Mouse (Mus musculus) forebrain, embryonic 16.5 days (tissue): Measurements from ENCODE around the gene Vangl1. TPM values are rescaled to one million over a fixed set of nuclear protein-coding genes. Genes with fewer than 3 reads are reported as not detected.
"Not testable (repeated sequence)": the region's sequence is repeated elsewhere in the genome, so short reads cannot be mapped to it uniquely, and the experiment has no call there.

ENCODE experiments used
- ATAC-seq: fragments of 200-750 bp; cut with Nextera tagmentation; 2 replicates; pipeline ENCODE4 v1.8.0; 2017; ENCODE audit warnings: mild to moderate bottlenecking, moderate library complexity
- H3K27ac ChIP-seq: fragments of 300-500 bp; sonication (generic); 2 replicates; pipeline ENCODE4 v1.5.1; 2014; ENCODE audit warnings: low read length, control low read depth
- H3K27me3 ChIP-seq: fragments of 300-500 bp; sonication (generic); replicated peaks from 2 replicates; pipeline ENCODE4 v1.6.1; 2014; ENCODE audit warnings: low read length; ENCODE audit not compliant: control insufficient read depth, insufficient read depth
- H3K36me3 ChIP-seq: fragments of 300-500 bp; sonication (generic); 2 replicates; pipeline ENCODE4 v1.6.1; 2014; ENCODE audit not compliant: control insufficient read depth, insufficient read depth
- H3K4me1 ChIP-seq: fragments of 300-500 bp; sonication (generic); replicated peaks from 2 replicates; pipeline ENCODE4 v1.6.1; 2014; ENCODE audit warnings: low read length; ENCODE audit not compliant: control insufficient read depth, insufficient read depth
- H3K4me2 ChIP-seq: fragments of 300-500 bp; sonication (generic); 2 replicates; pipeline ENCODE4 v1.6.1; 2014; ENCODE audit warnings: mild to moderate bottlenecking, low read length, control low read depth
- H3K4me3 ChIP-seq: fragments of 300-500 bp; sonication (generic); replicated peaks from 2 replicates; pipeline ENCODE4 v1.5.1; 2014; ENCODE audit warnings: mild to moderate bottlenecking, low read length, control low read depth
- H3K9ac ChIP-seq: fragments of 300-500 bp; sonication (generic); replicated peaks from 2 replicates; pipeline ENCODE4 v1.6.1; 2014; ENCODE audit warnings: low read depth, low read length, control low read depth
- H3K9me3 ChIP-seq: fragments of 300-500 bp; sonication (generic); 2 replicates; pipeline ENCODE4 v1.6.1; 2016; ENCODE audit warnings: low read length; ENCODE audit not compliant: control insufficient read depth
- WGBS: fragments of 180-500 bp; shearing (Covaris S2); extraction: QIAGEN DNeasy Blood & Tissue Kit; methylation state at CpG from one replicate; pipeline ENCODE4 v1.1.7; 2014; 5-methylcytosine and 5-hydroxymethylcytosine counted together
- polyA plus RNA-seq: library from polyadenylated mRNA; unstranded; fragments of >200 nt; fragmentation: Nextera tagmentation; extraction: Ambion mirVana; gene quantifications from 2 replicates; pipeline ENCODE4 v1.2.1, GENCODE M21; 2015

The Vangl1 gene
- polyA plus RNA-seq, 1 experiment from 2014 or later, result 6.3 TPM

DNA sequence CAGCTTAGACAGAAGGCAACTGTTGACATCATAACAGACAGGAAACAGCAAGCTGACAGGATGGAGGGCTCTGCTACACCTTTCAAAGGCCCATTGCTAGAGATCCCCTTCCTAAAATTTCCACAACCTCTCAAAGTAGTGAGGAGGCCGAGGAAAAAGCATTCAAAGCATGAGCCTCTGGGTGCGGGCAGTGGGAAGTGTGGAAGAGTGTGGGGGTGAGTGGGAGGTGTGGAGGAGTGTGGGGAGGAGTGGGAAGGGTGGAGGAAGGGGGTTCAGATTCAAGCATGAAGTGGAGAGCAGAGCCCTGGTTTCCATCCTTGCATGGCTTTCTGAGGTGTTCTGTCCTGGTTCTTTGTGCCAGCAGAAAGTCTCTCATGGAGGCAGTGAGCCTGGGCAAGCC is 13.8 kb upstream of the Vangl1 start:
- 79% methylated on average over 2 of the region's 2 CpGs for WGBS
- Histone ChIP-seq H3K36me3 (no peaks in the 10 kb centered on the region), H3K4me1 (no peaks in the 10 kb centered on the region), H3K9me3 (no peaks in the 10 kb centered on the region), H3K9ac (no peak overlapping the region), H3K27me3 (no peaks in the 10 kb centered on the region), H3K4me3 (no peak overlapping the region), H3K4me2 (no peak overlapping the region), H3K27ac (no peak overlapping the region)
- no peak for ATAC-seq

DNA sequence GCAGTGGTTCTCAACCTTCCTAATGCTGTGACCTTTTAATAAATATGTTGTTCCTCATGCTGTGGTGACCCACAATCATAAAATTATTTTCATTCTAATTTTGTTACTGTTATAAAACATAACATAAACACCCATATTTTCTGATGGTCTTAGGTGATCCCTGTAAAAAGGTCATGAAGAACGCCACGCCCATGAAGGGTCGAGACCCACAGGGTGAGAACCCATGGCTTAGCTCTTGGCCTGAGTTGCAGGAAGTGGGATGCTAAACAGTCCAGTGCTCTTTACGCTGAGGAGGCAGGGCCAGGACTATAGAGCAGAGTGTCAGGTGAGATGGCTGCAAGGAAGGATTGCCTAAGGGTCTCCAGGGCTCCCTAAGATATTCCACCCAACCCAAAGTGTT is 10.2 kb upstream of the Vangl1 start:
- H3K27ac ChIP-seq, result no peak overlapping the region

DNA sequence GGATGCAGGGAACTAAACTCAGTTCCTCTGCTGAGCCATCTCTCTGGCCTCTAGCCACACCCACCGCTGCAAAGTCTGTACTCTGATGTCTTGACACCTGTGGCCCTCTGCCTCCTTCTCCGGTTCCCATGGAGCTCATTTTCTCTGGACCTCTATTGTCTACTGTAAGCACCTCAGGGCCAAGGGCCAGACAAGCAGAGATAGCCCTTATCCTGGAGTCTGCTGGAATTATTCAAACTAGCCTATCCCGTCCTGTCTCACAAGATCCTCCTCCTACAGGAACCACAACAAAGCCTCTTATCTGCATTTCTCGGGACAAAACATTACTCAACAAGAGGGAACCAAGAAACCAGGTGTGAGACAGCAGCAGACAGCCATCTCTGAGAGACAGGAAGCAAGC is 9.8 kb upstream of the Vangl1 start:
- H3K4me2 ChIP-seq, result no peak overlapping the region
- H3K27me3 ChIP-seq, result no peaks in the 10 kb centered on the region
- no peak overlapping the region for H3K27ac ChIP-seq
- H3K4me3 ChIP-seq, result no peak overlapping the region
- no peak overlapping the region for H3K9ac ChIP-seq
- H3K4me1 ChIP-seq, result no peaks in the 10 kb centered on the region
- H3K36me3 ChIP-seq, result no peaks in the 10 kb centered on the region
- WGBS, result 70% methylated on average over 4 of the region's 4 CpGs
- no peaks in the 10 kb centered on the region for H3K9me3 ChIP-seq
- ATAC-seq, result no peak

More for the DNA sequence above, 10.2 kb upstream of the Vangl1 start:
- Histone ChIP-seq H3K9ac (no peak overlapping the region), H3K27me3 (no peaks in the 10 kb centered on the region), H3K4me1 (no peaks in the 10 kb centered on the region), H3K9me3 (no peaks in the 10 kb centered on the region), H3K4me3 (no peak overlapping the region), H3K36me3 (no peaks in the 10 kb centered on the region), H3K4me2 (no peak overlapping the region)
- no peak for ATAC-seq
- 93% methylated on average over 4 of the region's 4 CpGs for WGBS

DNA sequence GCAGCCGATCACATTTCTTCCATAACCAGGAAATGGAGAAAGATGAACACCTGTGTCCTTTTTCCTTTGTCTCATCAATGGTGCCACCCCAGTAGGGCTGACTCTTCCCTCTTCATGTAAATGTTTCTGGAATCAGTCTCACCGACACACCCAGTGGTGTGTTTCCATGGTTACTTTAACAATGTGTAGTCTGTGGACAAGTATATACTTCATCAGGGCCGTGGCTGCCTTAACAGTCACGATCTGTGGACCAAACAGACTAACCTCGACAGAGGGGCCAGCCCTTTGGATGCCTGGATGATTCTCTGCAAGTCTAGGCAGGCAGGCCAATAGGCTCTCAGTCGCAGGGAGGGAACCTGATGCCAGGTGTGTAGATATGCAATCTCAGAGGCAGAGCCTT is 8.4 kb upstream of the Vangl1 start:
- Histone ChIP-seq H3K27me3 (peaks cover 2% of the 10 kb centered on the region; the same call in 1 of the 2 replicates), H3K27ac (no peak overlapping the region), H3K4me1 (no peaks in the 10 kb centered on the region), H3K9me3 (no peaks in the 10 kb centered on the region), H3K9ac (no peak overlapping the region), H3K36me3 (no peaks in the 10 kb centered on the region), H3K4me3 (no peak overlapping the region), H3K4me2 (no peak overlapping the region)
- WGBS, result 60% methylated on average over 6 of the region's 6 CpGs
- ATAC-seq, result no peak

DNA sequence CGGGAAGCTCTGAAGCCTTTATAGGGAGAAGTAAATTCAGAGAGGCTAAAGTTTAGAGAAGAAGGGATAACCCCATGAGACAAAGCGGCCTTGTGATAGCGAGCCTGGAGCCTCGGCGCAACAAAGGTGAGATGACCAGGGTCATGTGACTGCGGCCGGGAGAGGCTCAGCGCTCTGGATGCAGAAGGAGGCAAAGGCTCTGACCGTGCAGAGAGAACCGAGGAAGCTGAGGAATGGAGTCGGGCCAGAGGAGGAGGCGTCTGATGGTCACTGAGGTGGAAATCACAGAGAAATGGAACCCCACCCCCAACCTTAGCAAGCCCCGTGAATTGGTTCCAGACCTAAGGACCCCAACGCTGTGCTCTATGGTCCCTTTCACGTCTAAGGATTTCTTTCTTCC is 7.8 kb upstream of the Vangl1 start:
- no peaks in the 10 kb centered on the region for H3K4me1 ChIP-seq
- H3K36me3 ChIP-seq, result no peaks in the 10 kb centered on the region
- H3K27ac ChIP-seq, result no peak overlapping the region
- no peaks in the 10 kb centered on the region for H3K9me3 ChIP-seq
- no peak overlapping the region for H3K9ac ChIP-seq
- no peak overlapping the region for H3K4me3 ChIP-seq
- no peak overlapping the region for H3K4me2 ChIP-seq
- peaks cover 2% of the 10 kb centered on the region; the same call in 1 of the 2 replicates for H3K27me3 ChIP-seq
- WGBS, result 88% methylated on average over 15 of the region's 15 CpGs
- ATAC-seq, result no peak

DNA sequence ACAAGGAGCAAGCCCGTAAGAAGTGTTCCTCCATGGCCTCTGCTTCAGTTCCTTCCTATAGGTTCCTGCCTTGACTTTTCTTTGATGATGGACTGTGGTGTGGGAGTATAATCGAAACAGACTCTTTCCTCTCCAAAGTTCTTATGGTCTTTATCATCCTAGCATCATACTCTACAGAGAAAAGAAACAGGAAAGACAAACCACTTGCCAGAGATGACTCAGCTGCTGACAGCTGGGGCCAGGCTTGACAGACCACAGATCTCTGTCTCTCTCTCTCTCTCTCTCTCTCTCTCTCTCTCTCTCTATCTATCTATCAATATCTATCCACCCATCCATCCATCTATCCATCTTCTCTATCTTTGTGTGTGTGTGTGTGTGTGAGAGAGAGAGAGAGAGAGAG is 6.8 kb upstream of the Vangl1 start:
- no peaks in the 10 kb centered on the region for H3K9me3 ChIP-seq
- H3K4me2 ChIP-seq, result no peak overlapping the region
- no peak overlapping the region for H3K4me3 ChIP-seq
- H3K4me1 ChIP-seq, result no peaks in the 10 kb centered on the region
- H3K27me3 ChIP-seq, result peaks cover 7% of the 10 kb centered on the region
- no peak overlapping the region for H3K27ac ChIP-seq
- ATAC-seq, result no peak
- 89% methylated on average over 2 of the region's 2 CpGs for WGBS
- H3K36me3 ChIP-seq, result no peaks in the 10 kb centered on the region
- H3K9ac ChIP-seq, result no peak overlapping the region

DNA sequence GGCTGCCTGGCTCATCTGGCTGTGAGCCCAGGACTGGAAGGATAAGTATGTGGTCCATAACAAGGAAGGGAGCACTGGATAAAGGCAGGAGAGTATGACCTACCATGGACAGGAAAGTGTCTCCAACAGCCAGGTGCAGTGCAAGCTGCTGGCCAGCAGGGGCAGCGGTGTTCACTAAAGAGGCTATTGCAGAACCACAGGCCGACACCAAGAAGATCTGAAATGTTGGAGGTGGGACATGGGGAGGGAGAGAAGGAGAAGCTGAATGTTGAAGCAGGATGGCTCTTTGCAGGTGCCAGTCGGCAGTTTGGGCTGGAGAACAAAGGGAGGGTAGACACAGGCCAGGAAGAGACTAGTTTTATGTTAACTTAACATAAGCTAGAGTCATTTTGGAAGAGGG is 6.3 kb upstream of the Vangl1 start:
- Histone ChIP-seq H3K4me3 (no peak overlapping the region), H3K9me3 (no peaks in the 10 kb centered on the region), H3K4me2 (no peak overlapping the region), H3K36me3 (no peaks in the 10 kb centered on the region), H3K27ac (no peak overlapping the region), H3K9ac (no peak overlapping the region), H3K4me1 (no peaks in the 10 kb centered on the region), H3K27me3 (peaks cover 13% of the 10 kb centered on the region)
- ATAC-seq, result no peak
- WGBS, result 67% methylated on average over 3 of the region's 3 CpGs

DNA sequence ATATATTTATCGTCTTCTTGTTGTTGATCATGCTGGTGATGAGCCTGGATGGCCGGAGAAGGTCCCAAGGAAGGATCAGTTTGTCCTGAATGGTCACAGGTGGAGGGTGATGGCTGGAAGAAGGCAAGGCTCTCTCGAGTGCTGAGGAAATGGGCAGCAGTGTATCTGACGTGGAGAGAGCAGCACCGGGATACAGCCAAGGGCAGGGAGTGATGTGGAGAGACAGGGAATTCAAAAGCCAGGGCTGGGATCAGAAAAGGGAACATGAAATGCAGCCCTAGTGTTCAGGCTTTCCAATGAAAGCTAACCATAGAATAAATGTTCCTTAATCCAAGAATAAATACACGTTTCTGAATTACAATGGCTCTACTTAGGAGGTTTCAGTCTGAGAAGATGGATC is 4.4 kb upstream of the Vangl1 start:
- Histone ChIP-seq H3K4me1 (peaks cover 10% of the 10 kb centered on the region), H3K27ac (no peak overlapping the region), H3K9ac (no peak overlapping the region), H3K4me2 (no peak overlapping the region), H3K27me3 (peaks cover 20% of the 10 kb centered on the region), H3K36me3 (no peaks in the 10 kb centered on the region), H3K9me3 (no peaks in the 10 kb centered on the region), H3K4me3 (no peak overlapping the region)
- ATAC-seq, result no peak
- WGBS, result 75% methylated on average over 6 of the region's 6 CpGs

DNA sequence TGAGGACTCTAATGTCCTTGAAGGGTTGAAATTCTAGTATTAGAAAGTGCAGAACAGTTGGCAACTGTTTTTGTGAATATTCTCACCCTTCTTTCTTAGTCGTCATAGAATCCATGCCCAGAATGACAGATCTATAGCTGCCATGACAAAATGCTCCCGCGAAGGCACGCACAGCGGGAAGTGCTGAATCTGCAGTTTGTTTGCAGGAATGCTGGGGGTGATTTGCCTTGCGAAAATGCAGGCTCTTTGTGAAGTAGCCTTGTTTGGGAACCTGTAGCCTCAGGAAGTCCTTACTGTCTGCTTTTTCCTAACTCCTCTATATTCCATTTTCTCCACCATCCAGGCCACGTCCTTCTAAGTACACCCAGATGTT is 951 bp upstream of the Vangl1 start:
- Histone ChIP-seq H3K4me2 (peak overlapping the region; percentile 98), H3K9ac (no peak overlapping the region), H3K36me3 (no peaks in the 10 kb centered on the region), H3K4me3 (peak overlapping the region; percentile 26), H3K27me3 (peaks cover 35% of the 10 kb centered on the region), H3K9me3 (no peaks in the 10 kb centered on the region), H3K27ac (peak overlapping the region; percentile 19; the same call in 1 of the 2 replicates), H3K4me1 (peaks cover 20% of the 10 kb centered on the region)
- 7% methylated on average over 7 of the region's 7 CpGs for WGBS
- ATAC-seq, result 0 out of 2 replicates have a peak, but pooled peaks have one; percentile 2

DNA sequence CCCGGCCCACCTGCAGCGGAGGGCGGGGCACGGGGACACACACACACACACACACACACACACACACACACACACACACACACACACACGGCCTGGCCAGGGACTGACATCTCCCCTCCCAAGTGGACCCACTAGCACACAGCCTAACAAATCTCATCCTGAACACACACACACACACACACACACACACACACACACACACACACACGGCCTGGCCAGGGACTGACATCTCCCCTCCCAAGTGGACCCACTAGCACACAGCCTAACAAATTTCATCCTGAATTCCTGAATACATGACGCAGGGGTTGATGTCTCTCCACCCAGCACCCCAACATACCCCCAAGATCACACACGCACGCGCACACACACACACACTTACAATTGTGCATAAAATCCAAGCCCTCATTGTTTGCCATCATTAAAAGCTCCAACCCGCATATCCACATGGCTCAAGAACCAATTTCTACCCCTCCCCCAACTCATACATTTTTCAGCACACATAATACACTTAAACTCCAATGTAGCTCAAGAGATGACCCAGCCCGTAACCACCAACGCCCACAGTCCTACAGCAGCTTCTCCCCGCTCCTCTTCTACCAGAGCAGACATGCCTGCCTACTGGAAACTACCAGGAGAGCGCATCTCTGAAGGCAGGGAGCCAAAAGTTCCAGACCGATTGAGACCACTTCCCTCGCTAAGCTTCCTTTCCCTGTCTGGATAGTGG is 403 bp upstream of the Vangl1 start:
- peaks cover 35% of the 10 kb centered on the region for H3K27me3 ChIP-seq
- ATAC-seq, result peak; percentile 31
- not testable (repeated sequence) for H3K36me3 ChIP-seq, H3K9me3 ChIP-seq
- 9% methylated on average over 12 of the region's 17 CpGs for WGBS
- H3K27ac ChIP-seq, result peak overlapping the region; percentile 19; the same call in 1 of the 2 replicates
- peak overlapping the region; percentile 64 for H3K4me3 ChIP-seq
- H3K9ac ChIP-seq, result peak overlapping the region; percentile 70
- H3K4me1 ChIP-seq, result peaks cover 20% of the 10 kb centered on the region
- H3K4me2 ChIP-seq, result peak overlapping the region; percentile 98
